Mouse (Mus musculus): ENCODE measurements at regions not wholly inside any gene's neighbourhood (a gene's known extent, or its start where the extent isn't known, plus 50 kb on each side); places are given as distances from the start of the nearest gene placed in this dataset.
"Not testable (repeated sequence)": the region's sequence is repeated elsewhere in the genome, so short reads cannot be mapped to it uniquely, and the experiment has no call there.

- in situ Hi-C loops (cut with MboI, MseI) = no loop called here
Observed at GRCm38 (mm10) chr14:59075845-59076745, 66.6 kb downstream of the 1700129C05Rik start.

DNA sequence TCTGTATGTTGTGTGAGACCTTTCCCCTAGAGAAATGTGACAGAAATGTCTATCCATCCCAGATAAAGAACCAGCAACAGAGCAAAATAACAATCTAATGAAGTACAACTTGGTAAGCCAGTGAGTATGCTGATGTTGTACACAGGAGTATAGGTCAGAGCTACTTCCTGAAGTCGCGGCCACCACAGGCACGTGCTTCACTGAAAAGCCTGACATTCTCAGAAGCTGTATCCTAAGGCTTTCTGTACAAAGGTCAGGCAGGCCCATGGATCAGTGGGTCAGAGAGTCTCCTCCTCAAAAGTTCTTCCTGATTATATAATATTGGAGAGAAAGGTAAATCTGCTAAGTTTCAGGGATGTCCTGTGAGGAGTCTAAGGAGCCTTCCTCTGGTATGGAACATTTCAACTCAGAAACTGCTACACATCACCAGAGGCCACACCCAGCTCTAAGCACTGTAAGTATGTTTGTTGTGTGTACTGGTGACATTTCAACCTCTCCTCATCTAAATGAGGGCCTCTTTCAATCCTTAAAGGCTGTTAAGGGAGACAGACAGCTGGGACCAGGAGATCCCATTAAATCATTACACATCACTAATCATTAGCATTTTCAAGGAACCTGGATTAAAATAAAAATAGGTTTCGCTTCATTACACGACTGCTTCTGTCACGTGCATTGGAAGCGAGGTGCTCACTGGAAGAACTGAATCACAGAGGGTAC lies 70.2 kb downstream of the 1700129C05Rik start:
- in situ Hi-C loops (cut with MboI, MseI) = no loop called here

- in situ Hi-C loops (cut with MboI, MseI) = no loop called here
Observed at GRCm38 (mm10) chr14:59070056-59070455, 72.6 kb downstream of the 1700129C05Rik start.

- in situ Hi-C loops (cut with MboI, MseI) = no loop called here
Observed at GRCm38 (mm10) chr14:59066456-59067220, 76.1 kb downstream of the 1700129C05Rik start.

DNA sequence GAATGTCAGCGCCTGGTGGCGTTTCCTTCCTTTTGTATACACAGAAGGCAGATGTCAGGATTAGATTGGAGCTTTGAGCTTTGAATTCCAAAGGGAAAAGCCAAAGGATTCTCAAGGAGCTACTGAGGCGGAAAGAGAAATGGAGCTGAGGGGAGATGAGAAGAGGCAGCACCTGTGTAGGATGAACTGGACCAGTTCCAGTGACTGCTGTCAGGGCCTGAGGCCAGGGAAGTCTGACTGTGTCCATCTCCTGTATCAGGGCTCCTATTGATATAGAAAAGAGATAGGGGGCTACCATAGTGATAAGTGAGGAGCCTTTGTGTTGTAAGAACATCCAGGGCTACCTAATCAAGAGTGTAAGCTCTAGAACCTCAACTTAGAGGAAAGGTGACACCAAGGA lies 79.5 kb downstream of the 1700129C05Rik start:
- in situ Hi-C loops (cut with MboI, MseI) = no loop called here

GRCm38 (mm10) chr14:59056832-59057231 lies 85.9 kb downstream of the 1700129C05Rik start:
- in situ Hi-C loops (cut with MboI, MseI) = no loop called here

- in situ Hi-C loops (cut with MboI, MseI) = no loop called here
Observed at GRCm38 (mm10) chr14:59055283-59055682, 87.4 kb downstream of the 1700129C05Rik start.

DNA sequence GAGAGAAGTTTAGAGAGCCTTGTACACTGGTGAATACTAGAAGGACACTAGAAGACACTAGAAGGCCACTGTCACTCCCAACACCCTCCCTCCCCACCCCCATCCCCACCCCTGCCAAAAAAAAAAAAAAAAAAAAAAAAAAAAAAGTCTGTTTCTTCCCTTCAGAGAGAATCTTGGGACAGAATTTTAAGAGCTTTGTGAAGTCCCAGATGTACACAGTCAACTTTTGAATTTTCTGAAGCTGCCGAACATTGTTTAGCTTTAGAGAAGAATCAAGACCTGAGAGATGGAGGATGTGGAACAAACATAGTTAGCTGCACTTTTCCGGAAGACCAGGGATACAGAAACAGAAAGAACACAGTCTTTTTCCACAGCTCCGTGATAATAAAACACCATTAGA lies 90.3 kb downstream of the 1700129C05Rik start:
- in situ Hi-C loops (cut with MboI, MseI) = no loop called here

- in situ Hi-C loops (cut with MboI, MseI) = no loop called here
Observed at GRCm38 (mm10) chr14:59051478-59051879, 91.2 kb downstream of the 1700129C05Rik start.

DNA sequence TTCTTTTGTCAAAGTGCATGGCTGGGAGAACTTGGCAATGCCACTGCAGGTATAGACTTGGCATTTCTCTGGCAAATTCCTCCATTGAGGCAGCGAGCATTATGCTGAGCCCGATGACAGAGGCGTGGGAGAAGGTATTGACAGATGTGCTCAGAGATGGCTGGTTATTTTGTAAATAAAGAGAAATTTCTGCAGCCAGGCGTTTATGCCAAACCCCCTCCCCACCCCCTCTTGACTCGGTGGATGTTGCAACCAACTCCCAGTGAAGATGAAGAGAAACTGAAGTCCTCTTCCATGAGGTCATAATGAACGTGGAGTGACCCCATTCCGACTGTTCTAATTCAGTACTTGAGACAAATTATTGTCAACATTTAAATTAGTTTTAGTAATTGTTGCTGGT lies 97.0 kb downstream of the 1700129C05Rik start:
- in situ Hi-C loops (cut with MboI, MseI) = no loop called here

DNA sequence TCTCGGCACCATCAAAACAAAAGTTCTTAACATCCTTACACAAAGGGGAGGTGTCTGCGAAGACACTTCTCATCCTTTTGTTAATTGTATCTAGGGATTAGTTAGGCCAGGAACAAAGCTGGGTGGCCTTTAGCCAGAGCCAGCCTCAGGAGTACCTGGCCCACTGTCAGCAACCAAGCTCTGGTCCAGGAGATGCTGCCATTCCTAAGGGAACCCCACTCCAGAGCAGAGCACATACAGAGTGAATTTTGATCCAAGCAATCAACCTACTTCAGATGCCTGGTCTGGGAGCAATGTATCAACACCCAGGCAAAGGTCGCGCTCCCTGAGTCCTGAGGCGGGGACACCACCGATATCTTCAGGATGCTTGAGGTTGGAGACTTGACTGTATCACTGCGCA lies 97.5 kb downstream of the 1700129C05Rik start:
- in situ Hi-C loops (cut with MboI, MseI) = no loop called here

DNA sequence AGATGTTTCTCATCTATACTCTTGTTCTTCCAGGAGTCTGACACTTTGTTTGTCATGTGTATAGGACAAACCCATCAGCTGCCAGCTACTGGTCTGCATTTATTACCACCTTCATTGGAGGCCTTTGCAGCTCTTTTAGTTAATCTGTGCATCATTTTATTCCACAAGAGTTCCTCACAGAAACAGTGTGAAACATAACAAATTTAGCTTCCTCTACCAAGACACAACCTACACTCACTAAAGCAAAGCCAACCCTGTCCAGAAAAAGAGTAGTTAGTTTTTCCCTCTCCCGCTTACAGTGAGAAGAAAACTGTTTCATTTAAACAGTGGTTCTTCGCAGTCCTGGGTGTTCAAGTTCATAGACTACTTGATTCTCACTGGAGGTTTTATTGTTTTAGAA lies 100.5 kb downstream of the 1700129C05Rik start:
- in situ Hi-C loops (cut with MboI, MseI) = no loop called here

GRCm38 (mm10) chr14:59025757-59026156 lies 116.9 kb downstream of the 1700129C05Rik start:
- in situ Hi-C loops (cut with MboI, MseI) = not testable (repeated sequence)

DNA sequence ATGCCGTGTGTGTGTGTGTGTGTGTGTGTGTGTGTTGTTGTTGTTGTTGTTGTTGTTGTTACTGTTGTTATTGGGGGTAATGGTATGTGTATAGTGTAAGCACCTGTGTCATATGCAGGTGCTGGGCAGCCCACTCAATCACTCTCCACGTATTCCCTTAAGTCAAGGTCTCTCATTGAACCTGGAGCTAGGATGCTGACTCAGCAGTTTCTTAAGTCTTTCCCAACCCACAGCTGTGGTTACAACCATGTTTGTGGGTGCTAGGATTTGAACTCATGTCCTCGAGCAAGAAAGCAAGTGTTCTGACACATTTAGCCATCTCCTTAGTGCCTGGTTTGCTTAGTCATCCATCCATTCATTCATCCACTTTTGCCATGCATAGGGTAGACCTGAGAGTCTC lies 133.2 kb downstream of the 1700129C05Rik start:
- in situ Hi-C loops (cut with MboI, MseI) = no loop called here

DNA sequence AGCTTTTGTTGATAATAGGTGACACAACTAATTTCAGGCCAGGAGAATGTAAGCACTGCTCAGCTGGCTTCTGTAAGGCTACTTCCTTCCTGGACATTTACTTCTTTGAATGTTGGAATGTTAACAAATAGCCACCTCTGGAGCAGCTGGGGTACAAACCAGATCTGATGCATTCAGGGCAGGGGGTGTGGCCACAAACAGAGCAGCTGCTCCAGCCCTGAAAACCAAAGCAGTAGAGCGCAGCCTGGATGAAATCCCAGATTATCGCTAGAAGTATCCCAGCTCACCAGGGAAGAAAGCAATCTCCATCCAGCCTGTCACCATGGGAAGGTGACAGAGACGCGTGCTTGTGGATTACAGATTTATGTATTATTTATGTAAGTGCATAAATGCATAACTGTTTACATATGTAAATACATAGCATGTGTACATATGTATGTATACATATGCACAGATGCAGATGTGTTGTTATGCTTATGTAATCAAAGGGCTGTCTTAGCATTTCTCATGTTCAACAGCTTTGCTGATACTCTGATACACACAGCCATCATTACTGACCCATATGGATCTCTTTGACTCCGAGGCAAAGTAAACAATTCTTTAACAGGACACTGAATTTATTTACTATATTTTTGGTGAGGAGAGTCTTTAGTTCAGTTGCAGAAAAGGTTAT lies 143.5 kb downstream of the 1700129C05Rik start:
- in situ Hi-C loops (cut with MboI, MseI) = no loop called here

GRCm38 (mm10) chr14:58994994-58995393 lies 147.7 kb downstream of the 1700129C05Rik start:
- in situ Hi-C loops (cut with MboI, MseI) = no loop called here

DNA sequence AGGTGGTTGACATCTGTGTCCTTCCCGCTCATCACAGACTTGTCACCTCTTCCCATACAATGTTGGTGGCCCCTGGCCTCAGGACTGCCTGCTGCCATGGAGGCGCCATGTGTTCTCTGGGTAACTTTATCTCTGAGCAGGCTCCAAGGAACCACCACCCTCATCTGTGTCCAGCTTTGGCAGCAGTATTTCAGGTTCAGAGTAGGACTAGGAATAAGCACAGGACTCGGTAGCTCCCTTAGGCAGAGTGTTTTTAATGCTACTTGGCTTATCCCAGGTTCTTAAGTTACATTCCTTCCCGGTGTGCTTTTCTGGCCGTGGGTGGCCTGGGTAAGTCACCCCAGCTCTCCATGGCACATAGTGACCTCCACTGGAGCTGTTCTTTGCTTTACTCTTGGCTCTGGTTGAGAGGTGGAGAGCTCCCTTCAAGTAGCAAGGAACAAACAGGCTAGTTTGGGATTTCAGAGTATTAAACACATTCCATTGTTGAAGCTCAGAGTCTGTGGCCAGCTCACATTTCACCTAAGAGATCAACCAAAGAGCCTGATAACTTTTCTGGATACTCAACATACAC lies 153.0 kb downstream of the 1700129C05Rik start:
- in situ Hi-C loops (cut with MboI, MseI) = no loop called here

GRCm38 (mm10) chr14:58987688-58988087 lies 155.0 kb downstream of the 1700129C05Rik start:
- in situ Hi-C loops (cut with MboI, MseI) = no loop called here

DNA sequence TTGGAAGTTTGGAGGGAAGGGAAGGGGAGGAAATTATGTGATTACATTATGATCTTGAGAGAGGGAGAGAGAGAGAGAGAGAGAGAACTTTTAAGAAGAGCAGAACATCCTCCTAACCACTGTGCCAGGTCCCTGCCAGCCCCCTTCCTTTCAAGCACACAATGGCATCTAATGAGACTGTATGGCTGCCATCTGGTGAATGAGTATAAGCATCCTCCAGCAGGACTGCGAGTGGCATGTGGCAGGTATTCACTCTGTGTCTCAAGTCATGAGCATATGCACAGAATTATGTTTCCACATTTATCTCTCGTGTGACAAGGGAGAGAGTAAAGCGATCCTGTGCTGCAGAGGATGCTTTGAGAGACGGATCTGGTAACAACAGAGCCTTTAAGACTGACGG lies 156.9 kb downstream of the 1700129C05Rik start:
- in situ Hi-C loops (cut with MboI, MseI) = no loop called here

- in situ Hi-C loops (cut with MboI, MseI) = no loop called here
Observed at GRCm38 (mm10) chr14:58976791-58977190, 165.9 kb downstream of the 1700129C05Rik start.

- in situ Hi-C loops (cut with MboI, MseI) = no loop called here
Observed at GRCm38 (mm10) chr14:58969248-58969647, 173.4 kb downstream of the 1700129C05Rik start.

Measured in T-helper 17 cell (primary cell).